Mouse (Mus musculus): ENCODE data around the gene Lrrtm4.

Gene Lrrtm4

DNA sequence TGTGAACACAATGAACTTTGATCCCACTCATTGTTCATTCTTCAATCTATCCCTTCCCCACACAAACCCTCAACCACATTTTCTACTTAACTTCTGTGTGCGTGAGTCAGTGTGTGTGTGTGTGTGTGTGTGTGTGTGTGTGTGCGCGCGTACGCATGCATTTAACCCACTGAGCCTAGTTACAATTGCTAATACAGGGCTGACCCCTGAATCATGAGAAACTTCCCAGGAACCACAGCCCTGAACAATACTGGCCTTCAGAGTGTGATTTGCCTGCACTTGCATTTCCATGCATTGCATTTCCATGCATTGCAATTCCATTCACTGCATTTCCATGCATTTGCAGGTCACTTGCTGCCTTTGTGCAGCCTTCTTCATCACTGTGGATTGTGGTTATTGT, 701.8 kb downstream of the Lrrtm4 start:
- no peak for DNase-seq (ENCODE audit: low spot score in 2 of 2)

DNA sequence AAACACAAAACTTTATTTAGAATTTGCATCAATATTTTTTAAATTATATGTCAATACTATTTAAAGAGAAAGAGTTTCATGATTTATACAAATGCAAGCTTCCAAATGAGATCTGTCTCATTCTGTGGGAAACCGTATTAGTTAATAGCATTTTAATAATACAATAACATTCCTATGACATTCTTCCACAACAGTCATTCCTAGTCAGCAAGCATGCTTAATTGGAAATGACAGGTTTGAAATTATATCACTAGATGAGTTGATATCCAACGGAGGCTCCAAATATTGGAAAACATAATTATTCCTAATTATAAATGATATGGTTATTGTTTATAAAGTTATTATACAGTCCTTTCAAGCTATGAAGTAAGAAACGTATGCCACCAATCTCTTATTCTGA, 714.7 kb downstream of the Lrrtm4 start:
- DNase-seq (ENCODE audit: low spot score in 2 of 2): no peak

DNA sequence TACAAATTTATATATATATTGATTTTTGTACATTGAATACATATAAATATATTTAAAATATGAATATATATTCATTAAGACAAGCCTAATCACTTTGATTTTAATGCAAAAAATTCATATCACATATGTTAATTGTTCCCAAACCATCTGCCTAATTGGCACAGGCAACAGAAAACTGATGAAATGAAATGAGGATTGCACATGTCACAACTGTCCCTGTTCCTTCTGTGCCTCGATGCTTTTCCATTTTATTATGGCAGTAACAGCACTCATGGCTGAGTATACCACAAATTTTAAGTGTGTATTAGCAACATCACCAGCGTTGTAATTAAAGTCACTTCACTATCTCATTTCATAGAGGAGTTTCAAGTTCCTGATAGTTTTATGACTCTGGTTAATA, 732.1 kb downstream of the Lrrtm4 start:
- DNase-seq (ENCODE audit: low spot score in 2 of 2): no peak

DNA sequence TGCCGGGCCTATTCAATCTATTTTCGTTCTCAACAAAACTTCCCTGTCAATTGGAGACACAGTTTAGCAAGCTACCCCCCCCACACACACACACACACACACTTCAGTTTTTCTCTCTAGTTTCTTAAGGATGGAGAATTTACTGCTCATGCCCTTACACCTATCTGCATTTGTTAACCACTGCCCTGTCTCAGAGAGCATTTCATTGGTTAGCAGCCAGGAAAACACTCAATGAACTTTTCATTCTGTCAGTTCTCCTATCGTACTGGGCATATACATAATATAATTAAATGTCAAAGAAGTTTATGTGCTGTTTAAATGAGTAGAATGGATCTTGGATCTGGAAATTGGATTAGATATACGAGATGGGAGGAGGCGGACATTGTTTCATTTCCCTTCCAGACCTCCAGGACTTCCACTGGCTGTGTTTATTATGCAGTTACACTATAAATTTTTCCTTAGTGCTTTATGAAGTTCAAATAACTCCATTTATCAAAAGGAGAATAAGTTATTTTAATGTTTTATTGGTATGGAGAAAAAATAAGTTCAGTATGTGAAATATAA, 742.0 kb downstream of the Lrrtm4 start:
- no peak for DNase-seq (ENCODE audit: low spot score in 2 of 2)

DNA sequence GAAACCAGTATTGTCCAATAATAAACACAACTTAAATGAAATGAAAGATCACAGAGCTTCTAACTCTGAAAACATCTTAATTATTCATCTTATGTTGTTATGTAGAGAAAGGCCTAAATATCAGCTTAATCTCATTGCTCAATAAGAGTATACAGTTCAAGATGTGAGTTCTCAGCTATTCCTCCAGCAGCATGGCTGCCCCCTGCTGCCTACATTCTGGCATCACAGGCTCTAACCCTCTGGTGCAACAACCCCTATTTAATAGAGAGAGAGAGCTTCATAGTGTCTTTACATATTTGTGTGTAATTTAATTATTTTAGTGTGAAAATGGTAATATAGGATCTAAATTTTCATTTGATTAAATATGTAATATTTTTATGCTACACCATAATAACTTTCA, 767.6 kb downstream of the Lrrtm4 start:
- DNase-seq (ENCODE audit: low spot score in 2 of 2): no peak

DNA sequence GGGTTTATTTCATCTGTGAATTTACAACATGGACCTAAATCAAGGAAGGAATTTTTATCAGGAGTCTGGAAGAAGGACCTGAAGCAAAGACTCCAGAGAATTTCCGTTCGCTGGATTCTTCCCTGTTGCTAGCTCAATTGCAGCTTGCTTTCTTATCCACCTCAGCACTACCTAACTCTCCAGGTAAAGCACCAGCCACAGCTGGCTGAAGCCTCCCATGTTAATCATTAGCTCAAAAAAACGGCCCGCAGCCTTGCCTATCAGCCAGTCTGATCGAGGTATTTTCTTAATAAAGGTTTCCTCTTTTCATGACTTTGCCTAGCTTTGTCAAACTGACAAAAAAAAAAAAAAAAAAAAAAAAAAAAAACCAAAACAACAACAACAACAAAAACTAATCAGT, 805.1 kb downstream of the Lrrtm4 start:
- no peak for DNase-seq (ENCODE audit: low spot score in 2 of 2)

DNA sequence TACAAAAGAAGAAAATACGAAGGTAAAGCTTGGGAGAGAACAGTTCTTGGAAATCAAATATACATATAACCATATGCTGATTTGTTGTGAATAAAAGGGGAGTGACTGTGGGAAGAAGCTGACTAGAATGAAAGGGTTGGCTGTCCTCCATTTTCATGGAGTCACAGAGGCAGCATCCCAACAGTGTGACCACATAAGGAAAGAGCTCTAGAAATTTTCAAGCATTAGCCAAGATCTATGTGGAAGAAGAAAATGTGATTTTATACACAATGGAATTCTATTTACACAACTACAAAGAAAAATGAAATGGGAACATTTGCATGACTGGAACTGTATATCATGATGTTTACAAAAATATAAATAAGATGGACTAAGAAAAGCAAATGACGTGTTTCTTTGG, 821.1 kb downstream of the Lrrtm4 start:
- no peak for DNase-seq (ENCODE audit: low spot score in 2 of 2)

DNA sequence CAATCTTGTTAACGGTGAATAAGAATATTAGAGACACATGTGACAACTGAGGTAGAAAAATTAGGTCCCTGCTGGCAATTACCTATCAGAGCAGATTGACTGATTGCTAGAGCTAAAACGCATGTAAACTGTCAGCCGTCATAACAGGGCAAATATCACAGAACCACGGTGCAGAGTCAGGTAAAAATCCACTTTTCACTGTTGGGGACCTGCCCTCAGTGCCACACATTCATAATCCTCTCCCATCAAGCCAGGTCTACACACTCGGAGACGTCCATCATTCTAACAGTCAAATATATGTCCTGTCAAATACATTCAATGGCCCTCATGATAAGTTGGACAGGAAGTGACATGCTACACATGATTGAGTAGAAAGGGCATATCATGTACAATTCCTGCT, 826.6 kb downstream of the Lrrtm4 start:
- no peak for DNase-seq (ENCODE audit: low spot score in 2 of 2)

DNA sequence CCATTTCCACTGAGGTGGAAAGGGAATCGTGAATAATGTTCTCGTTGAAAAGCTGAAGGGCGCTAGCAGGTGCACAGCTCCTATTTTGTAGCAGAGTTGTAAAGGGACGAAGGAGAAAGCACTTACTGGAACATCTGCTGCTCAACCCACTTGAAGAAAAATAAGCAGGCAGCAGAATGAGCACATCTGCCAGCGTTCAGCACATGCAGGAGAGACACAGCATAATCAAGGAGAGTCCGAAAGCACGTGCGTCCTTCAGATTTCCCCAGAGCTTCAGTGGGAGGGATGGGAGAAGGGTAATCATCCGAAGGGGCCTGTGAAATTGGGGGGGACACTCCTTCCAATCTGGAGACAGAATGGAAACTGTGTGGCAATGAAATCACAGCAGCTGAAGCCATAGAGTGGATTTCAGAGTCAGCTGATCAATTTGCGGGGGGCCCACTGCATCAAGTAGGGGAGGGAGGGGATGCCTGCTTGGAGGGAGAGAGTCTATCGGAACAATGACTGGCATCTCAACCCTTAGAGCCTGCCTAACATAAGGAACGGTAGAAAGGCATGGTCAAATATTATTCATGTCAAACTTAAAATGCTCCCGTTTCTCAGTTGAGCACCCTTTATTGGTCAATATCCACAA, 838.4 kb downstream of the Lrrtm4 start:
- DNase-seq (ENCODE audit: low spot score in 2 of 2): peak; percentile 23 to 26
